Mouse (Mus musculus) heart, adult 2 months (tissue): ENCODE data around the gene Mtch1. TPM values are rescaled to one million over a fixed set of nuclear protein-coding genes. Genes with fewer than 3 reads are reported as not detected.
A peak's percentile ranks its signal among the peaks of the same experiment; 100 is the strongest.

Experiments
- DNase-seq, 2 experiments: peaks; one replicate each; pipeline ENCODE4 v3.0.0; 2021
- H3K27ac ChIP-seq: fragments of 200-600 bp; 2 replicates; pipeline ENCODE4 v1.8.1; 2022
- H3K27me3 ChIP-seq: fragments of 200-500 bp; 2 replicates; pipeline ENCODE4 v1.6.1; 2012; ENCODE audit warnings: mild to moderate bottlenecking, low read length, inconsistent platforms, mixed read lengths; ENCODE audit not compliant: control insufficient read depth, insufficient read depth
- H3K36me3 ChIP-seq: fragments of 200-500 bp; 2 replicates; pipeline ENCODE4 v1.6.1; 2012; ENCODE audit warnings: low read length, inconsistent platforms; ENCODE audit not compliant: control insufficient read depth, insufficient read depth
- H3K4me1 ChIP-seq: fragments of 200-500 bp; 2 replicates; pipeline ENCODE4 v1.6.1; 2011; ENCODE audit warnings: low read length; ENCODE audit not compliant: control insufficient read depth, insufficient read depth
- H3K4me3 ChIP-seq: fragments of 200-600 bp; 2 replicates; pipeline ENCODE4 v1.8.1; 2022
- H3K79me2 ChIP-seq: fragments of 200-500 bp; replicated peaks from 2 replicates; pipeline ENCODE4 v1.6.1; 2012; ENCODE audit warnings: mild to moderate bottlenecking, inconsistent platforms, low read length, moderate library complexity, mixed read lengths; ENCODE audit not compliant: control insufficient read depth, insufficient read depth
- H3K9ac ChIP-seq: fragments of 200-500 bp; 2 replicates; pipeline ENCODE4 v1.6.1; 2012; ENCODE audit warnings: low read depth, mild to moderate bottlenecking, control low read depth, inconsistent platforms, low read length, mixed read lengths
- CTCF ChIP-seq: fragments of 200-600 bp; IDR thresholded peaks from 2 replicates; pipeline ENCODE4 v1.8.1; 2022; ENCODE audit warnings: antibody characterized with exemption, mild to moderate bottlenecking, moderate library complexity
- EP300 ChIP-seq: fragments of 200-500 bp; IDR thresholded peaks from 2 replicates; pipeline ENCODE4 v1.6.1; 2011; ENCODE audit warnings: low read depth, low read length, control low read depth; ENCODE audit not compliant: insufficient read depth
- POLR2A ChIP-seq: fragments of 200-500 bp; IDR thresholded peaks from 2 replicates; pipeline ENCODE4 v1.6.1; 2011; ENCODE audit warnings: mild to moderate bottlenecking, low read depth, low read length, control low read depth; ENCODE audit not compliant: insufficient read depth
- WGBS: fragments of 180-500 bp; shearing (Covaris S2); methylation state at CpG from one replicate; pipeline ENCODE4 v1.1.7; 2018; 5-methylcytosine and 5-hydroxymethylcytosine counted together
- intact Hi-C: fragments of 180-260 bp; cut with DNase I; formaldehyde crosslinking; loops from one replicate; pipeline ENCODE4 v1.15.1; 2025
- polyA plus RNA-seq: library from polyadenylated mRNA; depleted of rRNA; stranded (reverse); fragments of >200 nt; gene quantifications from 2 replicates; pipeline ENCODE4 v1.2.3, GENCODE M21; 2012
- total RNA-seq, 2 experiments: library from RNA; stranded (reverse); gene quantifications; 2 replicates each; pipeline ENCODE4 v1.2.3; 2021

Gene Mtch1
- total and polyA plus RNA-seq, 3 experiments: 186 to 234 (median 203) TPM

DNA sequence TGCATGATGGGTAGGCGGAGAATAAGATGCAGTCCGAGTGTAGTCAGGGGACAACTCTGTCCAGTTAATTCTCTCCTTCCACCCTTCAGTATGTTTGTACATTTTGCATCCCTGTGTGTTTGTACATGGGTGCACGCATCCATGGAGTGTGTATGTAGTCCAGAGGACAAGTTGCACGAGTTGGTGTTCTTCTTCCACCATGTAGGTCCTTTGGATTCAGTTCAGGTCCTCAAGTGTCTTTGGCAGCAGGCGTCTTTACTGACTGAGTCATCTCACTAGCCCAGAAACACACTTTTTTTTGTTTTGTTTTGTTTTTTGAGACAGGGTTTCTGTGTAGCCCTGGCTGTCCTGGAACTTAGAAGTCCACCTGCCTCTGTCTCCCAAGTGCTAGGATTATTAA, 4.5 kb downstream of the Mtch1 start:
- no peak overlapping the region for H3K4me3 ChIP-seq
- no peak overlapping the region for H3K9ac ChIP-seq
- TF ChIP-seq CTCF: no peak
- peak; percentile 27; the same call in 1 of the 2 replicates for TF ChIP-seq POLR2A
- no peak for TF ChIP-seq EP300
- no peaks in the 10 kb centered on the region; the same call in 1 of the 2 replicates for H3K36me3 ChIP-seq
- H3K4me1 ChIP-seq: peaks cover 39% of the 10 kb centered on the region
- H3K79me2 ChIP-seq: peaks cover 4% of the 10 kb centered on the region; the same call in 1 of the 2 replicates
- no peaks in the 10 kb centered on the region for H3K27me3 ChIP-seq
- DNase-seq: no peak
- intact Hi-C loops: no loop called here
- H3K27ac ChIP-seq: no peak overlapping the region
- WGBS: 68% methylated on average over 5 of the region's 5 CpGs

DNA sequence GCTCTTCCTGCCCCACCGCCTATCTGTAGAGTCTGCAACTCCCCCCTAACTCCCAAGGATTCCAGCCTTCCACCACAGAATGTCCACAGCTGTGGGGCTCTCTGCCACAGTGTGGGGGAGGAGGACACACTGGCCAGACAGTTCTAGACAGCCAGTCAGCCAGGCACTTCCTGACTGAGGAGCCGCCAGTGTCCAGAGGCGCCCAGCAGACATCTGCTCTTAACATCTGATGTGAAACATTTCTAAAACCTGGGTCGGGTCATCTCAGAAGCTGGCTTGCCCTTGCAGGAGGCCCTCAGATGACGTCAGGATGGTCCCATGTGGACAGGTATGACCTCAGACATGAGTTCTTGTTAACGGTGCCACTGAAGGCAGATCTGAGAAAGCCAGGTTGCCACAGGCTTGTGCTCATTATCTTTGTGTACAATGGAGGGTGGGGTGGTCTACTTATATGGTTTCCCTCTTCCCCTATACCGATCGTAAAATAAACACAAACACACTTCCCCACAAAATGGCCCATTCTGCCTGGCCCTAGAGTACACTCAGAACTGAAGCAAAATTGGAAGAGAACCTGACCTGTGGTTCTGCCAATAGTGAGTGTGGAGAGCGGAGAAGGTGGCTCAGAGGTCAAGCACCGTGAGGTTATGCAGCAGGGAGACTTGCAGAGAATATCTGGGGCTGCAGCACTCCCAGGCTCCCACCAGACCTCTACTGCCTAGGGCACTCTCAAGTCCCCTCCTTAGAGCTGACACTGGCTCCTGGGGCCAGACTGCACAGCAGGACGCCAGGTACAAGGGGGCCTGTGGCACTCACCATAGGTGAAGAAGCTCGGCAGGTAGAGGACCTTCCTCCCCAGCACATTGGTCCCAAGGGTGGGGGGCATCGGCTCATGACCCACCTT, 5.5 kb downstream of the Mtch1 start:
- Histone ChIP-seq H3K27me3 (no peaks in the 10 kb centered on the region), H3K9ac (peak overlapping the region; percentile 62), H3K4me3 (peak overlapping the region; percentile 24; the same call in 1 of the 2 replicates), H3K79me2 (peaks cover 3% of the 10 kb centered on the region; the same call in 1 of the 2 replicates), H3K27ac (peak overlapping the region; percentile 92), H3K4me1 (peaks cover 37% of the 10 kb centered on the region), H3K36me3 (no peaks in the 10 kb centered on the region; the same call in 1 of the 2 replicates)
- peak; percentile 58; the same call in 1 of the 2 replicates for TF ChIP-seq EP300
- no peak for TF ChIP-seq CTCF
- 17% methylated on average over 13 of the region's 13 CpGs for WGBS
- DNase-seq: peak; percentile 79
- intact Hi-C loops: no loop called here

DNA sequence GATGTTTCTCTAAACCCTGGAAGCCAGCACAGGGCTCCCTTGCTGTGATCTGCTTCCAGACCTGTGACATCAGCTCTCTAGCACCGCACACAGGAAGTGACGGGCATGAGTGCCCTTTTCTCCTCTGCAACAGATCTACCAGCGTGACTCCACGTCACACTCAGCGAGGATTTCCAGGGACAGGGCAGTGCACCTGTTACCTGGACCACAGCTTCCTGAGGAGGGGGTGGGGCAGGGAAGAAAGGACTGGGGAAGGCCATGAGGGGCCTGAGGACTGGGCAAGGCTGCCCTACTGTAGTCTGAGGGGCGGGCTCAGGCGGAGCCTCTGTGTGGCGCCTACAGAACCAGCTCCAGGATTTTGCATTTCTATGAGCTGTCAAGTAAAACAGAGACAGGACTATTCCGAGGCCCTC, 6.1 kb downstream of the Mtch1 start:
- no peaks in the 10 kb centered on the region; the same call in 1 of the 2 replicates for H3K36me3 ChIP-seq
- H3K9ac ChIP-seq: peak overlapping the region; percentile 62
- H3K27ac ChIP-seq: peak overlapping the region; percentile 92
- peaks cover 37% of the 10 kb centered on the region for H3K4me1 ChIP-seq
- H3K79me2 ChIP-seq: no peaks in the 10 kb centered on the region
- no peaks in the 10 kb centered on the region for H3K27me3 ChIP-seq
- TF ChIP-seq EP300: peak; percentile 83
- TF ChIP-seq CTCF: peak; percentile 37; the same call in 1 of the 2 replicates
- peak; percentile 52; the same call in 1 of the 2 replicates for TF ChIP-seq POLR2A
- WGBS: 6% methylated on average over 9 of the region's 9 CpGs
- peak; percentile 59 to 75 for DNase-seq
- peak overlapping the region; percentile 24; the same call in 1 of the 2 replicates for H3K4me3 ChIP-seq
- intact Hi-C loops: no loop called here

DNA sequence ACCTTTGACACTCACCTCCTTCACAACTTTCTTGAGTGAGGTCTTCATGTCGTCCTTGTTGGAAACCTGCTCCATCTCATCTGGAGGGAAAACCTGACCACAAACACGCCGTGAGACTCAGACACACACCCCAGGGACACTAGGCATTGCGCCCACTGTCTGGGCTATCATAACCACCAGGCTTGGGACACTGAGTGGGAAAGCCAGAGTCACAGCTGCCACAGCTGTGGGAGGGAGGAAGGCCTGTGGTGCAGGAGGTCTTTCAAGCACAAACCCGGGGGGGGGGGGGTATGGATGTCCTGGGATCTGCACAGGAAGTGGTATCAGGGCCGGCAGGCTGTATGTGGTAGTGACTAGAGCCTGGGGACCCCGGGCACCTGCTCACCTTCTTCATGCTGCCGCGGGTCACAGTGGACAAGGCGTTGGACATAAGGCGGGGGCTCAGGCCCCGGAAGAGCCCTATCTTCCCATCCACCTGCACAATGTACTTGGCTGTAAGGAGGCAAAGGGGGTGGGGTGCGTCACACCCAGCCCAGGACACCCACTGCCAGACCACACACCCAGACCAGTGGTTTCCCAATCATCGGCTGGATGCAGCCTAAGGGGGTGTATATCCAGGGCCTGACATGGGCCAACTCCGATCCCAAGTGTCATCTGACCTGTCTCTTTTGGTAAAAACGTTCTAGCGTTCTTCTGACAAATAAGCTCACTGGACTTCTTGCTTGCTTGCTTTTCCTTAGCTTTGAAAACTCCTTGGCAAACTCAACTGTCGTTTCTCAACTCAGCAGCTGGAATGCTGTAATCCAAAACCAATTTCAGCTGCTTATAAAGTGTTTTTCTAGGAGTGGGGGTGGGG, 7.1 kb downstream of the Mtch1 start:
- Histone ChIP-seq H3K36me3 (no peaks in the 10 kb centered on the region; the same call in 1 of the 2 replicates), H3K4me1 (peaks cover 35% of the 10 kb centered on the region)

DNA sequence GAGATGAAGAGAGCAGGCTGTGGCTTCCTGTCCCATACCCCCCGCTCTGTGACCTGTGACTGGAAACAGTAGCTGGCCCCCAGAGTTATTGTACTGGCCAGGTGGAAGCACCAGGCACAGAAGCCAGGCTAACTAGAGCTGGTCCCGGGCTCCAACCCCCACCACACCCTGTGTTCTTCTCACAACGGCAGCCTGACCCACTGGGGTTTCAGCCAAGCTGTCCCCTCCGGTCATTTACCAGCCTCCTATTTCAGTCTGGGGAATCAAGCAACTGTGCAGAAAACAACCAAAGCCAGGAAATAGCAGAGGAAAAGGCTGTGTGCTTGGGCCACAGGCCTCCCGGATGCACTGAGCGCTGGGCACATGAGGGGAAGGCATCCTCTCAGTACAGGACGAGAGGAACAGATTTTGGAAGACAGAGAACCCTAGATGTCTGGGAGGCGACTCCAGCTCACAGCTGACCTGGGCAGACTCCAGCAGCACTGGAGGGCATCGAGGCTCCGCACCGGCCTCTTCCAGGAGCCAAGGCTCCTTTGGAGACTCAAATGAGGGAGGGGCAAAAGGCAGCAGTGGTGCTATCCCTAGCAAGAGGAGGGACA, 8.5 kb downstream of the Mtch1 start:
- Histone ChIP-seq H3K4me3 (no peak overlapping the region), H3K79me2 (no peaks in the 10 kb centered on the region), H3K9ac (no peak overlapping the region), H3K27ac (peak overlapping the region; percentile 76), H3K4me1 (peaks cover 33% of the 10 kb centered on the region), H3K27me3 (no peaks in the 10 kb centered on the region), H3K36me3 (no peaks in the 10 kb centered on the region; the same call in 1 of the 2 replicates)
- intact Hi-C loops: no loop called here
- DNase-seq: peak; percentile 59 to 62
- 32% methylated on average over 11 of the region's 11 CpGs for WGBS
- TF ChIP-seq CTCF (no peak), POLR2A (no peak), EP300 (no peak)

More for the DNA sequence above, 7.1 kb downstream of the Mtch1 start:
- Histone ChIP-seq H3K27ac (peak overlapping the region; percentile 92), H3K9ac (no peak overlapping the region), H3K27me3 (no peaks in the 10 kb centered on the region), H3K4me3 (no peak overlapping the region), H3K79me2 (no peaks in the 10 kb centered on the region)
- 64% methylated on average over 18 of the region's 18 CpGs for WGBS
- intact Hi-C loops: no loop called here
- TF ChIP-seq CTCF (no peak), POLR2A (no peak), EP300 (no peak)
- peak; percentile 66 to 69 for DNase-seq
